ENCODE assay signal across 22 mouse cellular contexts in genomic region chr4:142074060-142074732, GRCm38 (mm10). TPM values are rescaled to one million over a fixed set of nuclear protein-coding genes. Genes with fewer than 3 reads are reported as not detected.
DNase-seq lines count a peak whose midpoint lies in the region; ATAC-seq and TF ChIP-seq lines count a peak whose summit lies in the region.
"Had no signal": no experiment of that assay in that cellular context is flagged by ENCODE, and none has a peak within 500 bp of the region (broad histone marks: within the 10 kb centered on the region; RNA-seq: fewer than 3 reads in every experiment).

No protein-coding gene starts in this region.

- H3K4me1 ChIP-seq in liver, embryonic 15.5 days (replicated peaks), result peaks cover 59% of the 10 kb centered on the region
- H3K4me1 ChIP-seq in liver, embryonic 12.5 days, result peaks cover 56% of the 10 kb centered on the region
- peaks cover 6% of the 10 kb centered on the region for H3K4me1 ChIP-seq in bone marrow, adult 2 months (ENCODE audit: control insufficient read depth, insufficient read depth, low read length)
- peaks cover 73% of the 10 kb centered on the region for H3K4me1 ChIP-seq in limb, embryonic 10.5 days
- H3K4me1 ChIP-seq in stomach, postnatal 0 days (replicated peaks; ENCODE audit: control insufficient read depth, insufficient read depth), result peaks cover 7% of the 10 kb centered on the region; the same call in 1 of the 2 replicates

- 25% methylated on average over 13 of the region's 13 CpGs for WGBS in liver, embryonic 15.5 days (ENCODE audit: insufficient replicate concordance)
- WGBS in liver, embryonic 12.5 days (ENCODE audit: insufficient replicate concordance), result 26% methylated on average over 13 of the region's 13 CpGs
- 16% methylated on average over 13 of the region's 13 CpGs for WGBS in bone marrow, adult 2 months
- 58% methylated on average over 13 of the region's 13 CpGs for WGBS in limb, embryonic 10.5 days
- 59% methylated on average over 12 of the region's 13 CpGs for WGBS in stomach, postnatal 0 days

- no peak overlapping the region for H3K9ac ChIP-seq in liver, embryonic 15.5 days
- H3K9ac ChIP-seq in liver, embryonic 12.5 days, result no peak overlapping the region
- no peak overlapping the region for H3K9ac ChIP-seq in stomach, postnatal 0 days (ENCODE audit: low read length)
- H3K9ac ChIP-seq: forebrain, embryonic 13.5 days; heart, embryonic 13.5 days; kidney, embryonic 15.5 days; midbrain, embryonic 13.5 days had no signal

- H3K4me3 ChIP-seq in liver, embryonic 15.5 days (replicated peaks), result no peak overlapping the region
- H3K4me3 ChIP-seq in liver, embryonic 12.5 days, result no peak overlapping the region
- H3K4me3 ChIP-seq in bone marrow, adult 2 months (replicated peaks; ENCODE audit: control insufficient read depth, low read depth, low read length), result no peak overlapping the region
- no peak overlapping the region for H3K4me3 ChIP-seq in limb, embryonic 10.5 days
- H3K4me3 ChIP-seq in stomach, postnatal 0 days (ENCODE audit: low read depth, low read length), result no peak overlapping the region
- H3K4me3 ChIP-seq: forebrain, embryonic 13.5 days; heart, embryonic 13.5 days; kidney, embryonic 15.5 days; midbrain, embryonic 13.5 days had no signal

- TF ChIP-seq EP300 in stomach, postnatal 0 days (optimal IDR thresholded peaks at IDR 0.05), result no peak

- ATAC-seq in liver, embryonic 15.5 days (ENCODE audit: insufficient read depth), result no peak
- no peak for ATAC-seq in liver, embryonic 12.5 days
- ATAC-seq in stomach, postnatal 0 days (ENCODE audit: low FRiP score, low TSS enrichment), result no peak
- ATAC-seq in erythroid progenitor cell, adult 5-6 weeks (replicated peaks; ENCODE audit: low FRiP score, poor library complexity, severe bottlenecking), result no peak
- ATAC-seq: forebrain, embryonic 13.5 days; hindbrain, postnatal 0 days; midbrain, embryonic 13.5 days had no signal

- peaks cover 6% of the 10 kb centered on the region; the same call in 1 of the 2 replicates for H3K27me3 ChIP-seq in liver, embryonic 15.5 days
- H3K27me3 ChIP-seq in liver, embryonic 12.5 days (replicated peaks), result peaks cover 35% of the 10 kb centered on the region
- H3K27me3 ChIP-seq in limb, embryonic 10.5 days (ENCODE audit: low read depth, poor library complexity, severe bottlenecking), result peaks cover under 1% of the 10 kb centered on the region; the same call in 1 of the 2 replicates
- H3K27me3 ChIP-seq in stomach, postnatal 0 days (ENCODE audit: control insufficient read depth, insufficient read depth, low read length), result no peaks in the 10 kb centered on the region
- H3K27me3 ChIP-seq: kidney, embryonic 15.5 days had no signal

- no peaks in the 10 kb centered on the region for H3K36me3 ChIP-seq in liver, embryonic 15.5 days (replicated peaks)
- no peaks in the 10 kb centered on the region for H3K36me3 ChIP-seq in liver, embryonic 12.5 days
- H3K36me3 ChIP-seq in limb, embryonic 10.5 days, result no peaks in the 10 kb centered on the region
- no peaks in the 10 kb centered on the region for H3K36me3 ChIP-seq in stomach, postnatal 0 days (ENCODE audit: control insufficient read depth, insufficient read depth, low read length)
- H3K36me3 ChIP-seq: heart, embryonic 13.5 days; kidney, embryonic 15.5 days; midbrain, embryonic 13.5 days had no signal

- H3K9me3 ChIP-seq in liver, embryonic 15.5 days (replicated peaks), result no peaks in the 10 kb centered on the region
- no peaks in the 10 kb centered on the region for H3K9me3 ChIP-seq in liver, embryonic 12.5 days (replicated peaks)
- H3K9me3 ChIP-seq in limb, embryonic 10.5 days (replicated peaks), result no peaks in the 10 kb centered on the region
- H3K9me3 ChIP-seq in stomach, postnatal 0 days (ENCODE audit: control insufficient read depth, low read length), result no peaks in the 10 kb centered on the region
- H3K9me3 ChIP-seq: forebrain, embryonic 13.5 days; heart, embryonic 13.5 days; kidney, embryonic 15.5 days; midbrain, embryonic 13.5 days had no signal

- 0 out of 2 replicates have a peak overlapping the region, but pooled peaks have one; percentile 38 for H3K27ac ChIP-seq in liver, embryonic 15.5 days (replicated peaks)
- H3K27ac ChIP-seq in liver, embryonic 12.5 days, result no peak overlapping the region
- peak overlapping the region; percentile 63 for H3K27ac ChIP-seq in bone marrow, adult 2 months (ENCODE audit: control insufficient read depth, insufficient read depth, low read depth, low read length, poor library complexity)
- H3K27ac ChIP-seq in limb, embryonic 10.5 days, result peak overlapping the region; percentile 47; the same call in 1 of the 2 replicates
- H3K27ac ChIP-seq in stomach, postnatal 0 days (replicated peaks), result peak overlapping the region; percentile 20; the same call in 1 of the 2 replicates
- H3K27ac ChIP-seq: forebrain, embryonic 13.5 days; hindbrain, postnatal 0 days; kidney, embryonic 15.5 days; midbrain, embryonic 13.5 days had no signal

- no peak for DNase-seq in limb, embryonic 10.5 days (ENCODE audit: low spot score)
- DNase-seq in stomach, postnatal 0 days (ENCODE audit: low spot score), result no peak
- no peak for DNase-seq in adrenal gland, postnatal 4 days (ENCODE audit: low spot score in 2 of 2)
- DNase-seq: adrenal gland, adult 8-10 months; cerebellum, postnatal 10 days; embryo, embryonic 11 days; gastrocnemius, postnatal 36 days; left cerebral cortex, postnatal 4 days; lung, postnatal 36 days; thymus, adult 18-20 months had no signal

- H3K4me2 ChIP-seq in liver, embryonic 15.5 days, result no peak overlapping the region
- no peak overlapping the region for H3K4me2 ChIP-seq in liver, embryonic 12.5 days
- no peak overlapping the region for H3K4me2 ChIP-seq in stomach, postnatal 0 days (replicated peaks; ENCODE audit: low read depth)
- H3K4me2 ChIP-seq: forebrain, embryonic 13.5 days; heart, embryonic 13.5 days; kidney, embryonic 15.5 days; midbrain, embryonic 13.5 days had no signal

- no peak for TF ChIP-seq CTCF in bone marrow, adult 2 months (IDR thresholded peaks at IDR 0.05; ENCODE audit: control insufficient read depth, insufficient read depth, low read length)
- TF ChIP-seq CTCF in stomach, postnatal 0 days (IDR thresholded peaks at IDR 0.05; ENCODE audit: low read depth), result no peak

- TF ChIP-seq POLR2A in bone marrow, adult 2 months (IDR thresholded peaks at IDR 0.05; ENCODE audit: borderline replicate concordance, control insufficient read depth, low read depth, low read length), result no peak

RNA-seq across cellular contexts. Expression of gene Tmem51, which starts 9.9 kb away (rescaled TPM):
- 16.2 and 17.6 TPM in 2 replicates for polyA plus RNA-seq in liver, embryonic 15.5 days (2015; fragmentation: Nextera tagmentation; extraction: Ambion mirVana)
- polyA plus RNA-seq in liver, embryonic 12.5 days (2016; fragmentation: Nextera tagmentation; extraction: Ambion mirVana), result 14.0 and 15.5 TPM in 2 replicates
- polyA plus RNA-seq in bone marrow, adult 2 months (2011; ENCODE audit: insufficient read depth, insufficient read length, low replicate concordance, missing spikeins), result 2.1 and 5.9 TPM in 2 replicates
- polyA plus RNA-seq in limb, embryonic 10.5 days (2016; fragmentation: Nextera tagmentation; extraction: Ambion mirVana), result 7.0 and 10.8 TPM in 2 replicates
- polyA plus RNA-seq in stomach, postnatal 0 days (2015; fragmentation: Nextera tagmentation; extraction: Ambion mirVana), result 79.0 and 90.0 TPM in 2 replicates
- total RNA-seq in erythroid progenitor cell, adult 5-6 weeks (2015; ENCODE audit: low replicate concordance), result 1.8 TPM in 1 of 2 replicates, not detected in the other
- total RNA-seq in erythroid progenitor cell, adult 5-6 weeks (2017; ENCODE audit: low replicate concordance), result 1.2 and 1.4 TPM in 2 replicates
- total RNA-seq in adrenal gland, postnatal 4 days (2021), result 10 to 100 TPM in 1 of 2 experiments, 1 to 10 TPM in 1; 7.8 to 11.3 TPM

RNA-seq across cellular contexts. Expression of gene Fhad1, which starts 59.3 kb away (rescaled TPM):
- 0.24 TPM in 1 of 2 replicates, not detected in the other for polyA plus RNA-seq in liver, embryonic 15.5 days (2015; fragmentation: Nextera tagmentation; extraction: Ambion mirVana)
- polyA plus RNA-seq in liver, embryonic 12.5 days (2016; fragmentation: Nextera tagmentation; extraction: Ambion mirVana), result 0.61 and 0.96 TPM in 2 replicates
- 1.3 TPM in 1 of 2 replicates, not detected in the other for polyA plus RNA-seq in bone marrow, adult 2 months (2011; ENCODE audit: insufficient read depth, insufficient read length, low replicate concordance, missing spikeins)
- polyA plus RNA-seq in limb, embryonic 10.5 days (2016; fragmentation: Nextera tagmentation; extraction: Ambion mirVana), result 0.19 and 0.24 TPM in 2 replicates
- polyA plus RNA-seq in stomach, postnatal 0 days (2015; fragmentation: Nextera tagmentation; extraction: Ambion mirVana), result 4.9 and 6.0 TPM in 2 replicates
- total RNA-seq in erythroid progenitor cell, adult 5-6 weeks (2015; ENCODE audit: low replicate concordance), result not detected in 2 replicates
- total RNA-seq in erythroid progenitor cell, adult 5-6 weeks (2017; ENCODE audit: low replicate concordance), result not detected in 2 replicates
- total RNA-seq in adrenal gland, postnatal 4 days (2021), result 1 to 10 TPM; 1.4 to 2.0 TPM
- total RNA-seq: hematopoietic stem cell, adult 5-6 weeks; neutrophil, adult 5-6 weeks had no signal
- polyA plus RNA-seq: liver, embryonic 16.5 days had no signal
